Mouse (Mus musculus) natural killer cell, adult 2 months (primary cell): ENCODE measurements around the gene Tpbg.
"Not testable (repeated sequence)": the region's sequence is repeated elsewhere in the genome, so short reads cannot be mapped to it uniquely, and the experiment has no call there.

Experiments used
- DNase-seq, 2 experiments: peaks; one replicate each; pipeline ENCODE4 v3.0.0; 2022; ENCODE audit warnings: low spot score in 2 of 2

The Tpbg gene

GRCm38 (mm10) chr9:85842351-85843011 lies at the start of gene Tpbg:
Gene Tpbg (plus strand): TSS chr9:85842380.
- no peak for DNase-seq

GRCm38 (mm10) chr9:85801986-85802385 lies 40.2 kb upstream of the Tpbg start:
- DNase-seq = not testable (repeated sequence)

- DNase-seq = no peak
Measured at GRCm38 (mm10) chr9:85802563-85802962, 39.6 kb upstream of the Tpbg start.

GRCm38 (mm10) chr9:85806411-85806810 lies 35.8 kb upstream of the Tpbg start:
- DNase-seq = no peak

- no peak for DNase-seq
Measured at GRCm38 (mm10) chr9:85809246-85809645, 32.9 kb upstream of the Tpbg start.

GRCm38 (mm10) chr9:85820829-85821228 lies 21.4 kb upstream of the Tpbg start:
- DNase-seq = no peak

- DNase-seq = no peak
Measured at GRCm38 (mm10) chr9:85835521-85836425, 6.4 kb upstream of the Tpbg start.

GRCm38 (mm10) chr9:85839626-85840025 lies 2.6 kb upstream of the Tpbg start:
- no peak for DNase-seq

GRCm38 (mm10) chr9:85841891-85842290 lies 289 bp upstream of the Tpbg start:
- DNase-seq = no peak

- no peak for DNase-seq
Measured at GRCm38 (mm10) chr9:85843031-85843890, 1.1 kb downstream of the Tpbg start.

- no peak for DNase-seq
Measured at GRCm38 (mm10) chr9:85843891-85844646, 1.9 kb downstream of the Tpbg start.

- no peak for DNase-seq
Measured at GRCm38 (mm10) chr9:85844647-85844983, 2.4 kb downstream of the Tpbg start.

GRCm38 (mm10) chr9:85846186-85846585 lies 4.0 kb downstream of the Tpbg start:
- DNase-seq = no peak

- no peak for DNase-seq
Measured at GRCm38 (mm10) chr9:85854780-85855179, 12.6 kb downstream of the Tpbg start.

GRCm38 (mm10) chr9:85856511-85856910 lies 14.3 kb downstream of the Tpbg start:
- no peak for DNase-seq

GRCm38 (mm10) chr9:85861065-85861464 lies 18.9 kb downstream of the Tpbg start:
- DNase-seq = no peak

- DNase-seq = no peak
Measured at GRCm38 (mm10) chr9:85862562-85862961, 20.4 kb downstream of the Tpbg start.

GRCm38 (mm10) chr9:85872908-85873307 lies 30.7 kb downstream of the Tpbg start:
- DNase-seq = no peak

- DNase-seq = no peak
Measured at GRCm38 (mm10) chr9:85893681-85894080, 51.5 kb downstream of the Tpbg start.
